Mouse (Mus musculus) small intestine, adult 2 months (tissue): ENCODE data around the gene Fgd2. TPM values are rescaled to one million over a fixed set of nuclear protein-coding genes. Genes with fewer than 3 reads are reported as not detected.

Experiments used
- H3K27ac ChIP-seq: fragments of 200-500 bp; 2 replicates; pipeline ENCODE4 v1.5.1; 2012; ENCODE audit warnings: low read depth, low read length, control low read depth, inconsistent platforms; ENCODE audit not compliant: insufficient read depth
- H3K27me3 ChIP-seq: fragments of 200-500 bp; 2 replicates; pipeline ENCODE4 v1.6.1; 2012; ENCODE audit warnings: mild to moderate bottlenecking, moderate library complexity, low read length, inconsistent platforms; ENCODE audit not compliant: control insufficient read depth, insufficient read depth
- H3K36me3 ChIP-seq: fragments of 200-500 bp; 2 replicates; pipeline ENCODE4 v1.6.1; 2012; ENCODE audit warnings: mild to moderate bottlenecking, low read length, control low read depth, inconsistent platforms; ENCODE audit not compliant: control insufficient read depth, insufficient read depth
- H3K4me1 ChIP-seq: fragments of 200-500 bp; 2 replicates; pipeline ENCODE4 v1.6.1; 2012; ENCODE audit warnings: low read length, inconsistent platforms, mixed read lengths; ENCODE audit not compliant: control insufficient read depth, insufficient read depth, insufficient read length
- H3K4me3 ChIP-seq: fragments of 200-500 bp; 2 replicates; pipeline ENCODE4 v1.5.1; 2012; ENCODE audit warnings: low read depth, mild to moderate bottlenecking, control low read depth, inconsistent platforms, low read length, moderate library complexity
- CTCF ChIP-seq: fragments of 200-500 bp; IDR thresholded peaks from 2 replicates; pipeline ENCODE4 v1.5.1; 2012; ENCODE audit warnings: low read depth, mild to moderate bottlenecking, control low read depth, inconsistent platforms, low read length, moderate library complexity, mixed read lengths; ENCODE audit not compliant: insufficient replicate concordance, insufficient read length; ENCODE audit errors: extremely low read depth
- POLR2A ChIP-seq: fragments of 200-500 bp; IDR thresholded peaks from 2 replicates; pipeline ENCODE4 v1.6.1; 2012; ENCODE audit warnings: low read depth, mild to moderate bottlenecking, control low read depth, inconsistent platforms, low read length, moderate library complexity
- WGBS: fragments of 180-500 bp; shearing (Covaris S2); methylation state at CpG from one replicate; pipeline ENCODE4 v1.1.7; 2018; 5-methylcytosine and 5-hydroxymethylcytosine counted together
- polyA plus RNA-seq: library from polyadenylated mRNA; depleted of rRNA; stranded (reverse); fragments of >200 nt; gene quantifications from 2 replicates; pipeline ENCODE4 v1.2.3, GENCODE M21; 2012

Gene Fgd2
- polyA plus RNA-seq, 1 experiment = 16.3 TPM

GRCm38 (mm10) chr17:29400044-29400443 lies 39.3 kb downstream of the Fgd2 start:
- Histone ChIP-seq H3K4me3 (no peak overlapping the region), H3K27ac (no peak overlapping the region), H3K36me3 (no peaks in the 10 kb centered on the region), H3K27me3 (no peaks in the 10 kb centered on the region), H3K4me1 (peaks cover 35% of the 10 kb centered on the region)
- WGBS = 84% methylated on average over 5 of the region's 5 CpGs
- TF ChIP-seq POLR2A (no peak), CTCF (no peak)

DNA sequence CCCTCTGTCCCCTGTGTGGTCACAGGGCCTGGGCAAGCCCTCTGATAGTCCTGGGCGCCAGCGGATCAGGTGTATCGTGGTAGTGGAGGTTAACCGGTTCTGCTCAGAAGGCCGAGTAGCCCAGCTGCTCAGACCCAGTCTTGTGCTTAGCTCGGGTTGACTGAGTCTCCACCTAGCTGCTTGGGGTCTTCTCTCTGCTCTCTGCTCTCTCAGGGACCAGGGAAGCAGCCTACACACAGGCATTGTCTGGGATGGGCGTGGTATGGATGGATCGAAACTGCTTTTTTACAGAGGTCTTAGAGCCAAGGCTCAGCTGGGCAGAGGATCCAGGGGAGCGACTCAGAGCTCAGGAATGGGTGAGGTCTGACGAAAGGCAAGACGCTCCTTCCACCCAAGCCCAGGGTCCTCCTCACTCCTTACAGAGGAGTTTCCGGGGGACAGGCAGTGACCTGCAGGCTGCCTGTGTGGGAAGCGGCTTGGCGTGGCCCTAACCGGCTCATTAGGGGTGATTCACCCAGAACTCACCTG lies 41.1 kb downstream of the Fgd2 start:
- WGBS = 81% methylated on average over 15 of the region's 15 CpGs
- no peak overlapping the region for H3K27ac ChIP-seq
- no peak overlapping the region for H3K4me3 ChIP-seq
- H3K36me3 ChIP-seq = no peaks in the 10 kb centered on the region
- no peak for TF ChIP-seq POLR2A
- TF ChIP-seq CTCF = no peak
- H3K4me1 ChIP-seq = peaks cover 22% of the 10 kb centered on the region
- H3K27me3 ChIP-seq = no peaks in the 10 kb centered on the region

GRCm38 (mm10) chr17:29403179-29403578 lies 42.5 kb downstream of the Fgd2 start:
- no peaks in the 10 kb centered on the region for H3K36me3 ChIP-seq
- peaks cover 14% of the 10 kb centered on the region for H3K4me1 ChIP-seq
- no peaks in the 10 kb centered on the region for H3K27me3 ChIP-seq
- no peak for TF ChIP-seq CTCF
- no peak for TF ChIP-seq POLR2A
- H3K27ac ChIP-seq = no peak overlapping the region
- 8% methylated on average over 1 of the region's 1 CpGs for WGBS
- no peak overlapping the region for H3K4me3 ChIP-seq

GRCm38 (mm10) chr17:29405501-29405900 lies 44.8 kb downstream of the Fgd2 start:
- Histone ChIP-seq H3K27ac (no peak overlapping the region), H3K36me3 (no peaks in the 10 kb centered on the region), H3K4me3 (no peak overlapping the region), H3K4me1 (peaks cover 4% of the 10 kb centered on the region; the same call in 1 of the 2 replicates), H3K27me3 (no peaks in the 10 kb centered on the region)
- TF ChIP-seq CTCF (no peak), POLR2A (no peak)
- WGBS = 67% methylated on average over 13 of the region's 13 CpGs

- TF ChIP-seq CTCF (no peak), POLR2A (no peak)
- Histone ChIP-seq H3K27ac (no peak overlapping the region), H3K4me3 (no peak overlapping the region), H3K27me3 (no peaks in the 10 kb centered on the region), H3K36me3 (no peaks in the 10 kb centered on the region), H3K4me1 (peaks cover 4% of the 10 kb centered on the region; the same call in 1 of the 2 replicates)
- 46% methylated on average over 6 of the region's 6 CpGs for WGBS
Observed at GRCm38 (mm10) chr17:29406077-29406476, 45.4 kb downstream of the Fgd2 start.

DNA sequence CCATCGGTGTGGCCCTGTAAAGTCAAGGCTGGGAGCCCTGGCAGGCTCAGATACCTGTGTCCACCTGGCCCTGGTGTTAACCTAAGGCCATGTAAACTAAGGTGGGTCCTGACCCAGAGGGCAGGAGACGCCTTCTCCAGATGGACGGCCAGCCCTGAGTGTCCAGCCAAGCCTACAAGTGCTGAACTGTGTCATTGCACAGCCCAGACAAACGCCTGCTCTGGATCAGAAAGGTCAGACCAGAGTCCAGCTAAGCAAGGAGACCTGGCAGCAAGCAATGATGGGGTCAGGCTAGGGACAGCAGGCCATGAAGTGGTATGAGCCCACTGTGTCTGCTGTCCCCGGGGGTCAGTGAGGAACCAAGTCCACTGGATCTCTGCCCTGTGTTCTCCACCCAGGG lies 46.7 kb downstream of the Fgd2 start:
- Histone ChIP-seq H3K27ac (no peak overlapping the region), H3K4me1 (peaks cover 5% of the 10 kb centered on the region; the same call in 1 of the 2 replicates), H3K27me3 (no peaks in the 10 kb centered on the region), H3K36me3 (no peaks in the 10 kb centered on the region), H3K4me3 (no peak overlapping the region)
- 81% methylated on average over 5 of the region's 5 CpGs for WGBS
- TF ChIP-seq POLR2A = no peak
- no peak for TF ChIP-seq CTCF

- H3K4me1 ChIP-seq = peaks cover 8% of the 10 kb centered on the region; the same call in 1 of the 2 replicates
- no peaks in the 10 kb centered on the region for H3K27me3 ChIP-seq
- TF ChIP-seq POLR2A = no peak
- no peak for TF ChIP-seq CTCF
- 88% methylated on average over 13 of the region's 13 CpGs for WGBS
- no peak overlapping the region for H3K27ac ChIP-seq
- H3K36me3 ChIP-seq = no peaks in the 10 kb centered on the region
- H3K4me3 ChIP-seq = no peak overlapping the region
Observed at GRCm38 (mm10) chr17:29408364-29408763, 47.6 kb downstream of the Fgd2 start.
